Mouse (Mus musculus) kidney, adult 2 months (tissue): ENCODE measurements around the gene Gm11549.

Experiments used
- CTCF ChIP-seq: fragments of 200-500 bp; conservative IDR thresholded peaks from 2 replicates; pipeline ENCODE4 v1.5.1; 2011; ENCODE audit warnings: low read depth, mild to moderate bottlenecking, control low read depth, low read length, moderate library complexity, mixed read lengths; ENCODE audit not compliant: insufficient read depth, insufficient read length
- POLR2A ChIP-seq: fragments of 200-500 bp; IDR thresholded peaks from one replicate; pipeline ENCODE4 v1.6.1; 2011; ENCODE audit warnings: low read depth, low read length, control low read depth

DNA sequence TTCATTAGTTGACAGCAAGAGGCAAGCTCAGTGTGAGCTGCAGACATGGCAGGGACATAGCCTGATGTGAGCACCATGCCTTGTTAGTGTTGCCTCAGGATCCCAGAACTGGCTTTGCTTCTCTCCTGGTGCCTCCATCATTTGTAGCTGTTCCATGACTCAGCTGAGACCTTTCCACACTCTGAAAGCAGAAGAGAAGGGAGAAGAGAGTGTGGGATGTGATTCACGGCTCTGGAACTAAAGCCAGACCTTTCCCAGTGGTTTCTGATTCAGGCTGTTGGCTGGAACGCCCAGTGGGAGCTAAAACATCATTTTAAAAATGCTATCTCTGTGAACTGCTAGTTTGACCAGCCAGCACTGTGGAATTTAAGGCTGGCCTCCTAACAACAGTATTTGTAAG is 19.1 kb upstream of the Gm11549 start:
- TF ChIP-seq CTCF (no peak), POLR2A (no peak)
